Mouse (Mus musculus) CH12.LX (cell line): ENCODE measurements around the gene Oip5.

Experiments
- CTCF ChIP-seq, 2 experiments: IDR thresholded peaks in 1 of 2; conservative IDR thresholded peaks in 1 of 2; 2 replicates each; pipeline ENCODE4 v1.5.1; 2011 to 2012; ENCODE audit warnings: low read depth in 2 of 2, low read length in 2 of 2, improper control_type of control experiment in 1 of 2, inconsistent platforms in 1 of 2, mild to moderate bottlenecking in 1 of 2, moderate library complexity in 1 of 2
- ELF1 ChIP-seq: IDR thresholded peaks from 2 replicates; pipeline ENCODE4 v1.6.1; 2014; ENCODE audit warnings: low read depth, mild to moderate bottlenecking, inconsistent platforms, low read length, improper control_type of control experiment
- EP300 ChIP-seq: IDR thresholded peaks from 2 replicates; pipeline ENCODE4 v1.6.1; 2011; ENCODE audit warnings: low read length, improper control_type of control experiment
- HCFC1 ChIP-seq: IDR thresholded peaks from 2 replicates; pipeline ENCODE4 v1.6.1; 2012; ENCODE audit warnings: low read depth, mild to moderate bottlenecking, inconsistent platforms, low read length, improper control_type of control experiment
- MAX ChIP-seq: IDR thresholded peaks from 2 replicates; pipeline ENCODE4 v1.6.1; 2011; ENCODE audit warnings: low read length, improper control_type of control experiment
- MEF2A ChIP-seq: IDR thresholded peaks from 2 replicates; pipeline ENCODE4 v1.6.1; 2014; ENCODE audit warnings: low read depth, mild to moderate bottlenecking, inconsistent platforms, low read length, improper control_type of control experiment, borderline replicate concordance
- NRF1 ChIP-seq: IDR thresholded peaks from 2 replicates; pipeline ENCODE4 v1.6.1; 2014; ENCODE audit warnings: low read depth, mild to moderate bottlenecking, inconsistent platforms, low read length, improper control_type of control experiment, moderate library complexity
- POLR2A ChIP-seq: IDR thresholded peaks from 2 replicates; pipeline ENCODE4 v1.6.1; 2011; ENCODE audit warnings: low read depth, mild to moderate bottlenecking, improper control_type of control experiment, low read length
- POLR2AphosphoS2 ChIP-seq: IDR thresholded peaks from 2 replicates; pipeline ENCODE4 v1.6.1; 2011; ENCODE audit warnings: low read depth, low read length, improper control_type of control experiment
- RCOR1 ChIP-seq: conservative IDR thresholded peaks from 2 replicates; pipeline ENCODE4 v1.6.1; 2012; ENCODE audit warnings: low read depth, mild to moderate bottlenecking, inconsistent platforms, low read length, improper control_type of control experiment
- SIN3A ChIP-seq: IDR thresholded peaks from 2 replicates; pipeline ENCODE4 v1.6.1; 2012; ENCODE audit warnings: low read length, improper control_type of control experiment, inconsistent platforms
- TBP ChIP-seq: conservative IDR thresholded peaks from 2 replicates; pipeline ENCODE4 v1.6.1; 2011; ENCODE audit warnings: low read depth, low read length, improper control_type of control experiment
- USF1 ChIP-seq: IDR thresholded peaks from 2 replicates; pipeline ENCODE4 v1.6.1; 2014; ENCODE audit warnings: low read depth, mild to moderate bottlenecking, inconsistent platforms, low read length, improper control_type of control experiment
- ZNF384 ChIP-seq: IDR thresholded peaks from 2 replicates; pipeline ENCODE4 v1.6.1; 2012; ENCODE audit warnings: low read depth, low read length, improper control_type of control experiment, inconsistent platforms

DNA sequence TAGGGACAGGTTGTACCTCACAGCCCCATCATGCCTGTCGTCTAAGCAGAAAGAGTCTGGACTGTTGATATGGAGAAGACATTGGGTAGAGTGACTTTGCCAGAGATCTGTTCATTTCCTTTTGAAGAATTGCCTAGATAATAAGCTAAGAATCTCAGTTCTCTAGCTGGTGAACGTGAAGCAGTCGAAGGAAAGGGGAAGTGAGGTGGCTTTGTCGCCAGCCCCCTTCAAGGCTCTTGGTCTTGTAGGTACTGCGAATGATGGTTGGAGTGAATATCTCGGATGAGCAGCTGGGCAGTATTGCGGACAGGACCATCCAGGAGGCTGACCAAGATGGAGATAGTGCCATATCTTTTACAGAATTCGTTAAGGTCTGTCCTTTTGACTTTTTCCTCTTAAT, 34.0 kb downstream of the Oip5 start:
- no peak for TF ChIP-seq MEF2A
- TF ChIP-seq POLR2A = no peak
- no peak for TF ChIP-seq MAX
- no peak for TF ChIP-seq CTCF (conservative IDR thresholded peaks at IDR 0.05 in 1 of 2, IDR thresholded peaks at IDR 0.05 in 1 of 2; ENCODE audit: low read depth in 2 of 2, low read length in 2 of 2)
- TF ChIP-seq HCFC1 = no peak
- no peak for TF ChIP-seq TBP
- no peak for TF ChIP-seq EP300
- TF ChIP-seq NRF1 = no peak
- TF ChIP-seq POLR2AphosphoS2 = no peak
- TF ChIP-seq RCOR1 = no peak
- TF ChIP-seq ELF1 = no peak
- no peak for TF ChIP-seq USF1
- TF ChIP-seq SIN3A = no peak
- TF ChIP-seq ZNF384 = no peak
